Mouse (Mus musculus): Measurements from ENCODE around the gene Gm9803. TPM values are rescaled to one million over a fixed set of nuclear protein-coding genes. Genes with fewer than 3 reads are reported as not detected.

The Gm9803 gene
- total RNA-seq, 2 experiments from 2014 or later, result 2.5 to 4.8 TPM

- no peak for ATAC-seq (replicated peaks; ENCODE audit: poor library complexity, severe bottlenecking)
These were observed 16.8 kb upstream of the Gm9803 start for GRCm38 (mm10) chr10:43507051-43507450.

- no peak for ATAC-seq (replicated peaks; ENCODE audit: poor library complexity, severe bottlenecking)
These were observed 14.7 kb upstream of the Gm9803 start for GRCm38 (mm10) chr10:43509228-43509627.

DNA sequence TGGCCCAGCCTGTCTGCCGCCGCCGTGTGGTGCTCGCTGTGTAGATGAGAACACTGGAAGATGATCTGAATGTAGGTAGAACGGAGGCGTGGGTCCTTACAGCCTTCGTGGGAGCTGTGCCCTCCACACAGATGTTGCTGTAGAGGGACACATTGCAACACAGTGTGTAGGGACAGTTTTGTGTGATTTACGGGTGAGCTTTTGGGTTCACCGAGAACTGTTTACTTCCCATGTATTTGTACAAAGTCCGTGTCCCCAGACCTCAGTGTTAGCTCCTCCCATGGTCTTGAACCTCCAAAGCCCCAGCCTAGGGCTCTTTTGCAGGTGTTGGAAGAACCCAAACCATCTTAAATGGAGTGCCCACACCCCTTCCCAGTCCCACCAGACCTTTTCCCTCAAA is 10.9 kb upstream of the Gm9803 start:
- no peak for ATAC-seq (replicated peaks; ENCODE audit: poor library complexity, severe bottlenecking)

GRCm38 (mm10) chr10:43516992-43517660 is 6.8 kb upstream of the Gm9803 start:
- no peak for ATAC-seq (replicated peaks; ENCODE audit: poor library complexity, severe bottlenecking)

GRCm38 (mm10) chr10:43517836-43518235 is 6.0 kb upstream of the Gm9803 start:
- no peak for ATAC-seq (replicated peaks; ENCODE audit: poor library complexity, severe bottlenecking)

GRCm38 (mm10) chr10:43518368-43518767 is 5.5 kb upstream of the Gm9803 start:
- ATAC-seq (replicated peaks; ENCODE audit: poor library complexity, severe bottlenecking), result no peak

DNA sequence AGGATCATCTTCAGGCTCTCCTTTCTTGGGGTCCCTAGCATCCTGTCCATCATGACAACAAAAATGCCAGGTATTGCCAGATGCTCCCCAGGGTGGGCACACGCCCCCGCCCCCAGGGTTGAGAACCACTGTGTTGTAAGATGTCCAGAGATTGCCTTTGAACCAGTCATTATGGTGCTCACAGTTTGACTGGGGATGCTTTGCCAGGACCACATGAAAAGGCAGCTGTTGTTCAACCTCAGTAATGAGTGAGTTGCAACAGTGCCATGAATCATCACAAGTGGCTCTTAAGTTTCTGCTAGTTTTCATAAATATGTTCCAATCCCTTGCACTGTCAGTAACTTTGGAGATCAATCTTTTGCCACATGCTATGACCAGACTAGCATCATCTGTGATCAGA is 3.9 kb upstream of the Gm9803 start:
- ATAC-seq (replicated peaks; ENCODE audit: poor library complexity, severe bottlenecking), result no peak

GRCm38 (mm10) chr10:43527283-43528269 is 3.7 kb downstream of the Gm9803 start:
- no peak for ATAC-seq (replicated peaks; ENCODE audit: poor library complexity, severe bottlenecking)

DNA sequence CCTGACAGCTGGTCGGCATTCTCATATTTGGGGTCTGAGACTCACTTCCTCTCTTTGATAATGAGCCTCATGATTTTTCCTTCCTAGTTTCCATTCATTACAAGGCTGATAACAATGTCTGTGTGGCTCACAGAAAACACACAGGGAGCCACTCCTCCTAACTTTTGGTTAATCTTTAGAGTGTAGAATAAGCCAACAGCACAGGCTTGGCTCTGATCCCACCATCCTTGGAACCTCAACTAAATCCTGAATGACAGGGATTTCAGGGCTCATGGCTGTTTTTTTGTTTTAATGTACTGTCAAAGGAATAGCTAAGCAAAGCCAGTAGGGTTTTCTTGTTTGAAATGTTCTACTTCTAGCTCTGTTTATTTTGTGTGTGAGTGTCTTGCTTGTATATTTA is 10.5 kb downstream of the Gm9803 start:
- ATAC-seq (replicated peaks; ENCODE audit: poor library complexity, severe bottlenecking), result no peak

GRCm38 (mm10) chr10:43537652-43538051 is 13.8 kb downstream of the Gm9803 start:
- ATAC-seq (replicated peaks; ENCODE audit: poor library complexity, severe bottlenecking), result no peak

- no peak for ATAC-seq (replicated peaks; ENCODE audit: poor library complexity, severe bottlenecking)
These were observed 14.9 kb downstream of the Gm9803 start for GRCm38 (mm10) chr10:43538831-43539230.

DNA sequence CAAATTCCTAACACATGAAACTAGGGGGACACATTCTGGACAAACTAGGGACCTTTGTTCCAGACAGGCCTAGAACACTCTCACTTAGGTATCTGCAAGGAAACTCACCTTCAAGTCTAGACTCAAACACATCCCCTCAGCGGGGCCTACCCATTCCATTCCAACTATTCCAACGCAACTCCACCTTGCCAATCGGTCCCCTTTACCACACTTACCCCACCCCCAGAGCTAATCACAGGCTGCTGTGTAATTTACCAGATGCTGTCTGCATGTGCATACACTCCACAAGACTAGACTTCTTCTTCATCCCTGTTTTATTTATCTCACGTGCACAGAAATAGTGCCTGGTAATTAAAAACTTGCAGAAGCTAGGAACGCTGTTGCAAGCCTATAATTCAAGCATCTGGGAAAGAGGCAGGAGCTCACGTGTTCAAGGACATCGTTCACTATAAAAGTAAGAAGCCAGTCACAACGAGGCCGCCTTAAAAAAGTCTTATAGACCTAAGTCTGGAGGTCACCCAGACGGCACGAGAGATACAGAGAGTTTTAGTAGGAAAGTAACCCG is 15.9 kb downstream of the Gm9803 start:
- no peak for ATAC-seq (replicated peaks; ENCODE audit: poor library complexity, severe bottlenecking)

- peak; percentile 99 for ATAC-seq (replicated peaks; ENCODE audit: poor library complexity, severe bottlenecking)
These were observed 16.7 kb downstream of the Gm9803 start, which contains the start of gene 1700021F05Rik for GRCm38 (mm10) chr10:43540442-43541152. Gene 1700021F05Rik, minus strand, starts transcription at chr10:43540994.

DNA sequence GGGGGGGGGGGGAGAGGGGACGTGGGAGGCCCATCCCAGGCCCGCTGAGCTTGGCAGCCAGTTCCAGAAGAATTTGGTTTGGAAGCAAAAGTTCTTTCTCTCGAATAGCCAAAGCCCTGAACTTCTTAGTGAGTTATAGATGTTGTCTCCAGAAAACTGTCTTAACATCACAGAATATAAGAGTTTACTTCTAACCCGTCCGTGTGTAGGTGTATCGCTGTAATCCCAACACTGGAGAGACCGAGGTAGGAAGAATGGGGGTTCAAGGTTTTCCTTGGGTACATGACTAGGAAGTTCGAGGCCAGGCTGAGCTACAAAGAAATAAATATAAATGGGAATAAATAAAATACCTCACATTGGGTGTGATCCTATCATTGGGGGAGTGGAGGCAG is 17.3 kb downstream of the Gm9803 start:
- ATAC-seq (replicated peaks; ENCODE audit: poor library complexity, severe bottlenecking), result no peak

- ATAC-seq (replicated peaks; ENCODE audit: poor library complexity, severe bottlenecking), result no peak
These were observed 25.5 kb downstream of the Gm9803 start for GRCm38 (mm10) chr10:43549411-43549810.

DNA sequence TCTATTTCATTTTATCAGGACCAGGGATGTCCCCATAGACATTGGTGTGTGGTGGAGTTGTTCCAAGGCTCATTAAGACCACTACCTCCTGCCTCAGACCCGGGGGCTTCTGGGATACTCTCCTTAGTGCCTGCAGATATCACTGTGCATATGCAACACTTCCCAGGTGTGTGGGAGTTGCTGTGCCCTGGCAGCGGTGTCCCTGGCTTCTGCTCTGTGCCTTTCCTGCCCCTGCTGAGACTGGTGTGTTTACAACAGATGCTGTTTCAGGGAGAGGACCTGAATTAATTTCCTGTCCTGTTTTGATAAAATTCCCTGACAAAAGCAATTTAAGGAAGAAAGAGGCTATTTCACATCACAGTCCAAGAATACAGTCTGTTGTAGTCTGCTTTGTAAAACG is 27.0 kb downstream of the Gm9803 start:
- ATAC-seq (replicated peaks; ENCODE audit: poor library complexity, severe bottlenecking), result no peak

DNA sequence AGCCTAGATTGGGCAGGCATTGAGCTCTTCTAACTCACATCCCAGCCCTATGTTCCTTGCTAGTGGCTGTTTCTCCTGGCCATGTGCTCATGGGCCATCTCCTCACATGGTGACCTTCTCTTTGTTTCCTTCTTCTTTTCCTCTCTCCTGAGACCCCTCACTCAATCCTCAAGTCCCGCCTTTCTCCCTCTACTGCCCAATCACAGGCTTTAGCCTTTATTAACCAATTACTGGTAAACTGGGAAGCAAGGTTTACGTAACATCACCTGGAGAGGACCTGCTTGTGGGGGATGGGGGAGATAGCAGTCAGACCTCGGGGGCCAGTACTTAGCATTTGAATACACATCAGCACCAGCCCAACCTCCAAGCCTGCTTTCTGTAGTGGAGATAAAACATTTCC is 27.5 kb downstream of the Gm9803 start:
- no peak for ATAC-seq (replicated peaks; ENCODE audit: poor library complexity, severe bottlenecking)

- no peak for ATAC-seq (replicated peaks; ENCODE audit: poor library complexity, severe bottlenecking)
These were observed 33.8 kb downstream of the Gm9803 start for GRCm38 (mm10) chr10:43557630-43558165.

DNA sequence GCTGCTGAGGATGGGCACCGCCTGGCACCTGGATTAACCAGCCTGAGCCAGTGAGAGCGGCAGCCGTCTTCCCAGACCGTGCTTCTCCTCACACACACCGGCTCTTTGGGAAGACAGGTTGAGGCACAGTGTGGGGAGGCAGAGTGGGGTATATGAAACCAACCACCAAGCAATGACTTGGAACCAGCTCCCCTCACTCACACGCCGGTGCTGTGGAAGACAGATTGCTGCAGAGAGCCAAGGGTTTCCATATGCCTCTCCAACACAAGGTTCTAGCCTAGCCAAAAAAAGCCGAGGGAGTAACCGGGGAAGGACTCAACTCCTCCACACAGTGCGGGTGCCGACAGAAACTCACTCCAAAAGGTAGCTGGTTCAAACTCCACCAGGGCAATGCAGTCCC is 35.4 kb downstream of the Gm9803 start:
- ATAC-seq (replicated peaks; ENCODE audit: poor library complexity, severe bottlenecking), result no peak

DNA sequence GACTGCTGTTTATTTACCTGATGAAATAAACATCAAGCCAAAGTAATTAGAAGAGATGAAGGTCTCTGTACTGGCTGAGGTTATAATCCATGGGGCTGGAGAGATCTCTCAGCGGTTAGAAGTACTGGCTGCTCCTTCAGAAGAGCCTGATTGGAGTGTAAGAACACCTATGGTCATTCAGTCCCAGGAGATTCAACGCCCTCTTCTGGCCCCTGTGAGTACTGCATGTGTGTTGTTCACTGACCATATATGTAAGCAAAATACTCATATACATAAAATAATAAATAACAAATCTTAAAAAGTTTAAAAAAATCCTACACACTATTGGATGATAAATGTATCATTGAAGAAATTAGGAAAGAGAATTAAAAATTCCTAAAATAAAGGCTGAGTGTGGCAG is 36.9 kb downstream of the Gm9803 start:
- ATAC-seq (replicated peaks; ENCODE audit: poor library complexity, severe bottlenecking), result no peak

Measured in granulocyte monocyte progenitor cell, adult 5-6 weeks (primary cell).